Mouse (Mus musculus) midbrain, embryonic 11.5 days (tissue): ENCODE results near the gene Fam243. TPM values are rescaled to one million over a fixed set of nuclear protein-coding genes. Genes with fewer than 3 reads are reported as not detected.

ENCODE experiments used
- ATAC-seq: fragments of 200-750 bp; cut with Nextera tagmentation; 2 replicates; pipeline ENCODE4 v1.8.0; 2017; ENCODE audit warnings: moderate TSS enrichment, moderate library complexity; ENCODE audit not compliant: low FRiP score
- DNase-seq: peaks from one replicate; pipeline ENCODE4 v3.0.0; 2015; ENCODE audit warnings: low spot score; ENCODE audit errors: missing footprints
- H3K27ac ChIP-seq: fragments of 300-500 bp; sonication (generic); 2 replicates; pipeline ENCODE4 v1.5.1; 2014; ENCODE audit warnings: low read depth, low read length
- H3K27me3 ChIP-seq: fragments of 300-500 bp; sonication (generic); 2 replicates; pipeline ENCODE4 v1.6.1; 2014; ENCODE audit warnings: mild to moderate bottlenecking, low read length, moderate library complexity, mixed read lengths; ENCODE audit not compliant: control insufficient read depth, insufficient read depth
- H3K36me3 ChIP-seq: fragments of 300-500 bp; sonication (generic); 2 replicates; pipeline ENCODE4 v1.6.1; 2014; ENCODE audit warnings: mild to moderate bottlenecking, low read length, moderate library complexity, mixed read lengths; ENCODE audit not compliant: control insufficient read depth, insufficient read depth
- H3K4me1 ChIP-seq: fragments of 300-500 bp; sonication (generic); 2 replicates; pipeline ENCODE4 v1.6.1; 2014; ENCODE audit warnings: low read length; ENCODE audit not compliant: control insufficient read depth, insufficient read depth
- H3K4me2 ChIP-seq: fragments of 300-500 bp; sonication (generic); 2 replicates; pipeline ENCODE4 v1.6.1; 2014; ENCODE audit warnings: mild to moderate bottlenecking, moderate library complexity
- H3K4me3 ChIP-seq: fragments of 300-500 bp; sonication (generic); 2 replicates; pipeline ENCODE4 v1.5.1; 2014; ENCODE audit warnings: low read depth, low read length
- H3K9ac ChIP-seq: fragments of 300-500 bp; sonication (generic); 2 replicates; pipeline ENCODE4 v1.6.1; 2014; ENCODE audit warnings: low read length
- H3K9me3 ChIP-seq: fragments of 300-500 bp; sonication (generic); 2 replicates; pipeline ENCODE4 v1.6.1; 2016; ENCODE audit warnings: low read length; ENCODE audit not compliant: control insufficient read depth
- WGBS: fragments of 180-500 bp; shearing (Covaris S2); extraction: QIAGEN DNeasy Blood & Tissue Kit; methylation state at CpG from one replicate; pipeline ENCODE4 v1.1.7; 2014; 5-methylcytosine and 5-hydroxymethylcytosine counted together
- polyA plus RNA-seq: library from polyadenylated mRNA; unstranded; fragments of >200 nt; fragmentation: Nextera tagmentation; extraction: Ambion mirVana; gene quantifications from 2 replicates; pipeline ENCODE4 v1.2.1, GENCODE M21; 2014

Gene Fam243
- polyA plus RNA-seq, 1 experiment from 2014 or later: not detected

DNA sequence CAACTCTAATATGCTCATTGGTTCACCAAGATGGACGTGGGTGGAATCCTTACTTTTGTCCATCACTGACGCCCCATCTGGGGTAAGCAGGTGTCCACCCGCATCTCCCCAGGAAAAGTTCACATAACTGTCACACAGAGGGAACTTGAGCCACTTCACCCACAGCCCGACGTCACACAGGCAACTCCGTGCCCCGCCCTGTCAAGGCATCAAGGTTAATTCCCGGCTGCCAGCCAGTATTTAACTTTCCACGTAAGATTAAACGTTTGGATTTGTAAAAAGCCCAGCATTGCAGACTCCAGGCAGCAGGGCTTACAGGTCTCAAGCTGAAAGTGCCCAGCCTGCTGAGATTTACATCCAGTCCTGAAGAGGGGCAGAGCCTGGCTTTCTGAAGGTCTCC, 29.1 kb downstream of the Fam243 start, which contains the start of gene Kcne2:
Gene Kcne2, plus strand, starts transcription at position 289 of the 400 bp plus-strand sequence.
- H3K27ac ChIP-seq: no peak within 1 kb of the TSS
- no peaks in the 10 kb centered on the region for H3K9me3 ChIP-seq
- H3K36me3 ChIP-seq: no peaks in the 10 kb centered on the region
- DNase-seq (no peak), ATAC-seq (no peak)
- no peak within 1 kb of the TSS for H3K9ac ChIP-seq
- peaks cover 9% of the 10 kb centered on the region for H3K4me1 ChIP-seq
- no peaks in the 10 kb centered on the region for H3K27me3 ChIP-seq
- 77% methylated on average over 10 of the region's 10 CpGs for WGBS
- no peak within 1 kb of the TSS for H3K4me3 ChIP-seq
- H3K4me2 ChIP-seq: no peak within 1 kb of the TSS

- Histone ChIP-seq H3K27ac (no peak overlapping the region), H3K4me3 (no peak overlapping the region), H3K4me2 (no peak overlapping the region), H3K27me3 (no peaks in the 10 kb centered on the region), H3K36me3 (no peaks in the 10 kb centered on the region), H3K9me3 (no peaks in the 10 kb centered on the region), H3K4me1 (peaks cover 9% of the 10 kb centered on the region), H3K9ac (no peak overlapping the region)
- DNase-seq: no peak
- ATAC-seq: no peak
Measured at GRCm38 (mm10) chr16:92290045-92290444, 31.2 kb downstream of the Fam243 start.

DNA sequence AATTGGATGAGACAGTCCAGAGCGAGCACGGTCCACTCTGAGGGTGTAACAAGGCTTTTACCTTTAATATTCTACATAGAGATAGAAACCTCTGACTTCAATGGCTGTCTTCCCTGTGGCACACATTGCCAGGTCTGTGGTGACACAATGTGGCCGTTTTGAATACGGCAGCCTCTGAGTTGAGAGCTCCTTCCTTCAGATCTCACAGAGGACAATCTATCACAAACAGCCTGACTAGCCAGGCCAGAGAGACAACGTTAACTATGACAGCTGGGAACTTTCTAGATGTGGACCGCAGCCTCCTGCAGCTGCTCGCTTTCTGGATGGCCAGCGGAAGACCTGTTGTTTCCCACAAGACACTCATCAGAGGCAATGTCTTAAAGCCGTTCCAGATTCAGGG, 32.5 kb downstream of the Fam243 start:
- whole genome bisulfite sequencing: 87% methylated on average over 9 of the region's 9 CpGs

DNA sequence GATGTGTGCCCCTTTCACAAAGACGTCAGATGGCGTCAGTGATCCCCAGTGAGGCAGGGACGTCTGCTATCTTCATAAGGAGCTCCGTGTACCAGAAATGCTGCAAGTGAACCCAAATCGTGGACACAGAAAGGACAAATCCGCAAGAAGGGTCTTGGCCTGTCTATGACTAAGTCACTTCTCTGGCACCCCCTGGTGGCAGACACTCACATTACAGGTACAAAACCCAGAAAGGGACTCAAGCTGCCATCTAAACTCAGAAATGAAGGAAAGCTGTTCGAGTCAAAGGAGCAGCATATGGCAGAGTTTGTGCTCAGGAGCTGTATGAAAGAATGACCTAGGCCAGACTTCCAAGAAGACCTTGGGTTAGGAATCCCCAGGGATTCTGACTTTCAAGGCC, 34.6 kb downstream of the Fam243 start:
- DNase-seq (peak; percentile 100), ATAC-seq (peak; percentile 50; the same call in 1 of the 2 replicates)
- Histone ChIP-seq H3K36me3 (no peaks in the 10 kb centered on the region), H3K27ac (no peak overlapping the region), H3K4me3 (no peak overlapping the region), H3K27me3 (no peaks in the 10 kb centered on the region), H3K9ac (no peak overlapping the region), H3K9me3 (no peaks in the 10 kb centered on the region), H3K4me2 (no peak overlapping the region), H3K4me1 (no peaks in the 10 kb centered on the region)
- WGBS: 16% methylated on average over 7 of the region's 7 CpGs

More for the DNA sequence above, 32.5 kb downstream of the Fam243 start:
- Histone ChIP-seq H3K36me3 (no peaks in the 10 kb centered on the region), H3K27me3 (no peaks in the 10 kb centered on the region), H3K4me2 (no peak overlapping the region), H3K4me3 (no peak overlapping the region), H3K9me3 (no peaks in the 10 kb centered on the region), H3K9ac (no peak overlapping the region), H3K27ac (no peak overlapping the region), H3K4me1 (no peaks in the 10 kb centered on the region; the same call in 1 of the 2 replicates)
- DNase-seq (no peak), ATAC-seq (no peak)

GRCm38 (mm10) chr16:92285068-92285467, 36.2 kb downstream of the Fam243 start:
- Histone ChIP-seq H3K4me1 (no peaks in the 10 kb centered on the region), H3K36me3 (no peaks in the 10 kb centered on the region), H3K9ac (no peak overlapping the region), H3K27ac (no peak overlapping the region), H3K27me3 (no peaks in the 10 kb centered on the region), H3K4me2 (no peak overlapping the region), H3K9me3 (no peaks in the 10 kb centered on the region), H3K4me3 (no peak overlapping the region)
- no peak for DNase-seq
- 65% methylated on average over 10 of the region's 10 CpGs for WGBS
- ATAC-seq: no peak

DNA sequence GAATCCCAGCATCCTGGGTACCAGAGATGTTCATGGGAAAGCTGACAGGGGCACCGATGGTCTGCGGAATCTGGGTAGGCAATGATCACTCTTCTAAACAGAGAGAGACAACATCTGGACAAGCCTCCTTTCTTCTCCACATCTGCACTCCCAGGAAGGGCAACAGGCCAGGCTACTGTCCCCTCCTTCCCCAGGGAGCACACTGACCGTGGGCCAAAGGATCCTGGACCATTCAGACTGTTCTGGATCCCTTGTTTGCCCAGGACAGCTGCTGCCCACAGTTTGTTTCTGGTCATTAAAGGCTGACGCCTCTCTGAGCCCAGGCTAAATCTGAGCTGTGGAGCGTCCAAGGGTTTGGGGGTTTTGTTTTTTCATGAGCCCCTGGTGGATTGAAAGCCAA, 38.6 kb downstream of the Fam243 start:
- Histone ChIP-seq H3K4me3 (no peak overlapping the region), H3K27me3 (no peaks in the 10 kb centered on the region), H3K27ac (no peak overlapping the region), H3K9me3 (no peaks in the 10 kb centered on the region), H3K9ac (no peak overlapping the region), H3K4me2 (no peak overlapping the region), H3K4me1 (no peaks in the 10 kb centered on the region), H3K36me3 (no peaks in the 10 kb centered on the region)
- DNase-seq (no peak), ATAC-seq (no peak)
- 80% methylated on average over 5 of the region's 5 CpGs for WGBS

DNA sequence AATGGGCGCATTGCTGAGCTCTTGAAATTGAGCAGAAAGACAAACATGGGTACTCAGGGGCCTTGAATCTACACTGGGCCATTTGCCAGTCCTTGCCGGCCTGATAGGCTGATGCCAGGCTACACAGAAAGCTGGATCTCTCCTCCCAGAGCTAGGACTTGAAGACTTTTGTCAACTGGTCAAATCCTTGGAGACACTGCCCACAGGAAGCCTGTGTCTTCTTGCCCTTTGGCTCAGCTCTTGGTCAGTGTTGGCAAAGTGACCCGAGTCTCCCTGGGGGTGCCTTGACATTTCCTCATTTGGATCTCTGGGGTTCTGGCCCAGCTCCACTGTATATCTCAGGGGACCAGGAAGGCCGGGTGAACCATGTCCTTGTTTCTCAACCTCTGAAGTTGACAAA, 45.7 kb downstream of the Fam243 start:
- Histone ChIP-seq H3K4me2 (no peak overlapping the region), H3K27ac (no peak overlapping the region), H3K9ac (no peak overlapping the region), H3K9me3 (no peaks in the 10 kb centered on the region), H3K4me3 (no peak overlapping the region), H3K36me3 (no peaks in the 10 kb centered on the region), H3K27me3 (no peaks in the 10 kb centered on the region), H3K4me1 (no peaks in the 10 kb centered on the region)
- DNase-seq: no peak
- WGBS: 81% methylated on average over 4 of the region's 4 CpGs
- ATAC-seq: no peak

DNA sequence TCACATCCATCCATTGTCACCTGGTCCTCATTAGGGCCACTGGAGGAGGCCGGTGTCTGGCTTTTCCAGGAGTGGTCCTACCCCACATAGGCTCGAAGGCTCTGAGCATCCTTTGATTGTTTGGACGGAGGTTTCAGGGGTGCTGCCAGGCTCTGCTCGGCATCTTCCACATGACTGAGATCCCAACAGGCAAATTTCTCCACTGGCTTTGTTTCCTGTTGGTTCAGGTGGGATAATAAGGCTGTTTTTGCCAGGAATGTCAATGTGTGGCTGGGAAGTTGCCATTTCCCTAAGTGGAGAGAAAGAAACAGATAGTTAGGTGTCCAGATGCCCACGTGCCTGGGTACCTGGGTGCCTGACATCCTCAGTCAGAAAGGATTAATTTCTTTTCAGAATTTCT, 46.7 kb downstream of the Fam243 start:
- Histone ChIP-seq H3K4me3 (no peak overlapping the region), H3K9me3 (no peaks in the 10 kb centered on the region), H3K27me3 (no peaks in the 10 kb centered on the region), H3K27ac (no peak overlapping the region), H3K4me1 (no peaks in the 10 kb centered on the region), H3K4me2 (no peak overlapping the region), H3K9ac (no peak overlapping the region), H3K36me3 (no peaks in the 10 kb centered on the region)
- 80% methylated on average over 5 of the region's 5 CpGs for WGBS
- no peak for DNase-seq
- ATAC-seq: no peak
